Mouse (Mus musculus) C2C12 (cell line): ENCODE measurements around the gene D930020B18Rik.

ENCODE experiments used
- CEBPB ChIP-seq: IDR thresholded peaks from one replicate; pipeline ENCODE4 v1.6.1; 2011; ENCODE audit warnings: low read depth, mild to moderate bottlenecking, control low read depth, moderate library complexity
- CTCF ChIP-seq: IDR thresholded peaks from one replicate; pipeline ENCODE4 v1.5.1; 2011; ENCODE audit not compliant: control insufficient read depth, insufficient read depth, insufficient read length
- FOSL1 ChIP-seq: IDR thresholded peaks from one replicate; pipeline ENCODE4 v1.8.0; 2011; ENCODE audit warnings: mild to moderate bottlenecking, low read length; ENCODE audit not compliant: poor library complexity, insufficient read depth, severe bottlenecking
- MAX ChIP-seq: IDR thresholded peaks from one replicate; pipeline ENCODE4 v1.6.1; 2011; ENCODE audit warnings: mild to moderate bottlenecking, control low read depth
- MYOD1 ChIP-seq: IDR thresholded peaks from one replicate; pipeline ENCODE4 v1.6.1; 2011; ENCODE audit warnings: low read depth; ENCODE audit not compliant: control insufficient read depth, insufficient read length
- MYOG ChIP-seq: IDR thresholded peaks from one replicate; pipeline ENCODE4 v1.6.1; 2011; ENCODE audit not compliant: control insufficient read depth, insufficient read length; ENCODE audit errors: extremely low read depth
- USF1 ChIP-seq: IDR thresholded peaks from one replicate; pipeline ENCODE4 v1.6.1; 2011; ENCODE audit warnings: low read depth, mild to moderate bottlenecking, control low read depth, moderate library complexity

GRCm38 (mm10) chr10:121604632-121605344, 36.6 kb upstream of the D930020B18Rik start:
- no peak for TF ChIP-seq CTCF
- no peak for TF ChIP-seq MAX
- no peak for TF ChIP-seq USF1
- no peak for TF ChIP-seq FOSL1
- no peak for TF ChIP-seq CEBPB
- TF ChIP-seq MYOD1 = no peak
- TF ChIP-seq MYOG = no peak
